Mouse (Mus musculus): Measurements from ENCODE around the gene Egf.

DNA sequence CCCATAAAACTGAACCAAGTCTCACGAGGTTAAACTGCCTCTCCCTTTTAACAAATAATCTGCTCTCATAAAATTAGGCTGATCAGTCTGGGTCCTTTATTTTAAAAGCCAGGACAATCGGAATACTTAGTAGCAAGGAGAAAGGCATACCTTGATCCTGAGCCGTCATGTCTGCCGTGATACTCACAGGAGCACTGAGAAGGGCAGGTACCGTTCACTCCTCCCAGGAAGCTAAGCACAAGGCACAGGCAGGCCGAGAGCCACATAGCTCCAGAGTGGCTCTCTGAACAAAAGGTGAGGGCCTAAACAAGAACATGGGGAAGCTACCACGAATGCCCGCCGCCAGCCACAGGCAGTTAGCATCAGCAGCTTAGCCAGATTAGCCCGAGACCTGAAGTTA is 48.6 kb upstream of the Egf start, which contains the start of gene Lrit3:
- TF ChIP-seq POLR2A (IDR thresholded peaks at IDR 0.05; ENCODE audit: borderline replicate concordance, control insufficient read depth, low read depth, low read length): no peak
- no peak for TF ChIP-seq CTCF (IDR thresholded peaks at IDR 0.05; ENCODE audit: control insufficient read depth, insufficient read depth, low read length)
